Mouse (Mus musculus) v-Abl transformed pro-B cells (cell line): ENCODE data around the gene Cish.

Experiments
- in situ Hi-C, 2 experiments: fragments of 400-800 bp; cut with MboI; formaldehyde crosslinking; loops; one replicate each; pipeline ENCODE4 v1.15.1; 2025; ENCODE audit not compliant: unreplicated experiment in 2 of 2

Cish gene

DNA sequence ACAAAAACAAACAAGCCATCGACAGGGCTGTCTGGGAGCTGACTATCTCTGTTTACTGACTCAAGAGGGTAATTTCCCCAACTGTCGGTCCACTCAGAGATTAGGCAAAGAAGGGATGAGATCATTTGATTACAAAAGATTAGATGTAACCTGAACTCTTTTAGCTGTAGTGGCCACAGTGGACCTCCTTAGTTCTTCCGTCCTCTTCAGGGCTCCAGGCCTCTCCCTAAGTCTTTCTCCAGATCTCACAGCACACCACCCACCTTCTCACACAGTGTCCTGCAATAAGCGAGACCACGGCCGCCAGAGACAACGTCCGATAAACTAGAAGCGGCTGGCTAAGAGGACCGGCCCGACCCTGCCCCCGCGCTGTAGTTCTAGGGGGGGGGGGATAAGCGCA lies 215 bp downstream of the Cish start:
- in situ Hi-C loops: loop anchor here (5.0 to 25.0 kb wide), 5 partner anchors 36 to 1134 kb away; partner anchors contain the start of genes Glyctk (in 1 of the 2), Hemk1 (in 1 of the 2), Tmem115 (in 1 of the 2) and Wdr82 (in 1 of the 2)

DNA sequence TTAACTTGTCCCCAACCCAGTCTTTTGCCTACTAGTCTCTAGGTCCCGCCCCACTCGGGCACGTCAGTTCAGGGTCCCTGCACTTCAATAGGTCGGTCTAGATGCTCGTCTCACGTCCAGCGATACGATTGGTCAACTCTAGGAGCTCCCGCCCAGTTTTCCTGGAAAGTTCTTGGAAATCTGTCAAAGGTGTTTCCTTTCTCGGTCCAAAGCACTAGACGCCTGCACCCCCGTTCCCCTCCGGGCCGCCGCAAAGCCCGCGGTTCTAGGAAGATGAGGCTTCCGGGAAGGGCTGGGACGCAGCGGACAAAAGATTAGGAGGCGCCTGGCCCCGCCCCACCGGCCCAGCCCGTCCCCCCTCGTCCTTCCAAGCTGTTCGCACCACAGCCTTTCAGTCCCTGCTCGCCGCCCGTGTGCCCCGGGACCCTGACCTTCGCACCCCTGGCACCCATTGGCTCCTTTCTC lies 707 bp downstream of the Cish start:
- in situ Hi-C loops: loop anchor here (5.0 to 25.0 kb wide), 5 partner anchors 36 to 1134 kb away; partner anchors contain the start of genes Glyctk (in 1 of the 2), Hemk1 (in 1 of the 2), Tmem115 (in 1 of the 2) and Wdr82 (in 1 of the 2)

DNA sequence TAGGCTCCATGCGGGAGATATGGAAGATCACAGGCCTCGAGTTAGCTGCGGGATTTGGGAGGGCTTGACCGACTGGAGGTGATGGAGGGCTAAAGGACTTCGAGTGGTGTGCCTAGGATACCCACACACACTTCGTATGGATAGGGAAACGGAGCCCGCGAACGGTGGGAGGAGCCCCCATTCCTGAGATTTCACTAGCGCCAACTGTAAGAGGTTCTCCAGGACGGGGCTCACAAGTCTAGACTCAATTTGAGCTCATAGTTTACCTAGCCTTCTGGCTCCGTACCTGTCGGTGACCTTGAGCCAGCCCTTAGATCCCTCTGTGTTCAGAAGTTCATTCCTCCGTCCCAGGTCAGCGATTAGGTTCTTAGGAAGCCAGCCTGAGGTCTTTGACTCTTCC lies 1.2 kb downstream of the Cish start:
- in situ Hi-C loops: loop anchor here (5.0 to 25.0 kb wide), 5 partner anchors 35 to 1135 kb away; partner anchors contain the start of genes Glyctk (in 1 of the 2), Hemk1 (in 1 of the 2), Tmem115 (in 1 of the 2) and Wdr82 (in 1 of the 2)

DNA sequence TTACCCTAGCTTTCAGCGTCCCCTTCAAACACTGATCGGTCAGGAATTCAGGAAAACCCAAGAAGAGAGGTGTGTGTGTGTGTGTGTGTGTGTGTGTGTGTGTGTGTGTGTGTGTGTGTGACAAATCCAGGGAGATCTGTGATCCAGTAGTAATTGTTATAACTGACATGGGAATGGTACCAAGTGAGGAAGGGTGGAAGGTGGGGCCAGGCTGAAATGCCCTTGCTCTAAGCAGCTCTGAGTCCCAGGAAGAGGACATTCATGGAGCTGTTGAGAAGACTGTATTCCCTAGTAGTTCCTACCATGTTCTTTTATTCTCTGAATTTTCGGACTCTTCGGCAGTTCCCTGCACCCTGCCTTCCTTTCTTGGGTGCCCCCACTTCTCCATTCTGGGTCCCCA lies 1.8 kb downstream of the Cish start:
- in situ Hi-C loops: loop anchor here (5.0 to 25.0 kb wide), 5 partner anchors 35 to 1135 kb away; partner anchors contain the start of genes Glyctk (in 1 of the 2), Hemk1 (in 1 of the 2), Tmem115 (in 1 of the 2) and Wdr82 (in 1 of the 2)

DNA sequence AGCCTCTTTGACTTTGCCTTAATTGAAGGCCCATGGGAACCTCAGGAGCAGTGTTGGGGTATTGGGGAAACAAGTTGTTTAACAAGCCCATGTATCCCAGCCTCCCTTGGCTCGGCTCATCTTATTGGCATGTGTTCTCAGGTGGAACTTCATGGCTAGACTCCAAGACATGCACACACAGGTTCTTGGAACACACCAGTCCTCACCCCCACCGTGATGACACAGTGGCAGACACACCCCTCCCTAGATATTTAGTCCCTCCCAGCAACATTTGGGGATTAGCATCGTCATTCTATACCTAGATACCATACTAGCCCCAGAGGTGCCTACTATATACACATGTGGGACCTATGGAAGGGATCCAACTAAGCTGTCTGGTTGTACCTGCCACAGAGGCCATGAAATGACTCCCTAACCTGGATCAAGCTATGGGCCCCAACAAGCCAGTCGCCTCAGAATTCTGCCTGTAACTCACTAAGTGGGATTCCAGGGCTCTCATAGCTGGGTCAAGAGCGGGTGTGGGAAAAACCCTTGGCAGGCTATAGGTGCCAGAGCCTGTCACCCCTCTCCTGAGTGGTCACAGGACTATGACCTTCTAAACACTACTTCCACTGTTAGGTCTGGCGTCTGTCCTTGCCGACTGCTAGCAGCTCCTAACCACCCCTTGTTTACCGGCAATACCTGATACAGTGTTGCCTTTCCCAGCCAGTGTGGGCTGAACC lies 2.4 kb downstream of the Cish start:
- in situ Hi-C loops: loop anchor here (5.0 to 25.0 kb wide), 5 partner anchors 34 to 1136 kb away; partner anchors contain the start of genes Glyctk (in 1 of the 2), Hemk1 (in 1 of the 2), Tmem115 (in 1 of the 2) and Wdr82 (in 1 of the 2)

DNA sequence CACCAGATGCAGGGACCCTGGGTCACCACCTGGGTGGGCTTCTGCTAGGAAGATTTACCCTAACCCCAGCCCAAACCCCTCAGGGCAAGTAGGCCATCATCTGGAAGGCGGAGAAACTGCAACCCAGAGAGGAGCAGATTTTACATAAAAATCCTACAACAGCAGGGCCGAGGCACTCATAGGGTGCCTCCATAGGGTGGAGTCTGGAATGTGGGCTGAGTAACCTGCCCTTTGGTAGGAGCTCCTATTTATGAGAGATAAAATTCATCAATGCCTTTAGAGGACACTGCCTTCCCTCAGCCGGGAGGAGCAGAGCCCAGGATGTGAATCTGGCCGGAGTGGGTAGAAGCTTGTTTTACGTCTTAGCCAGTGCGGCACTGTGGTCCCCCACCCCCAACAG lies 3.0 kb downstream of the Cish start:
- in situ Hi-C loops: loop anchor here (5.0 to 25.0 kb wide), 5 partner anchors 33 to 1137 kb away; partner anchors contain the start of genes Glyctk (in 1 of the 2), Hemk1 (in 1 of the 2), Tmem115 (in 1 of the 2) and Wdr82 (in 1 of the 2)

DNA sequence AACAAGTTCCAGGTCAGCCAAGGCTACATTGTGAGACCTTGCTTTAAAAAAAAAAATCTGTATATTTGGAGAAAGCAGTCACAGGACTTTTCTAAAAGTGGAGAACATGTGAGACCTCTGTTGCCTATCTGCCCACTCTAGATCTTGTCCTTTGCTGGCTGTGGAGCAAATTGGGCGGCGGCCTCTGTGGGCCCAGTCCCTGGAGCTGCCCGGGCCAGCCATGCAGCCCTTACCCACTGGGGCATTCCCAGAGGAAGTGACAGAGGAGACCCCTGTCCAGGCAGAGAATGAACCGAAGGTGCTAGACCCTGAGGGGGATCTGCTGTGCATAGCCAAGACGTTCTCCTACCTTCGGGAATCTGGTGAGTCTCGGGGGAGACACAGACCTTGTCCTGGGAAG lies 4.0 kb downstream of the Cish start:
- in situ Hi-C loops: loop anchor here (5.0 to 25.0 kb wide), 6 partner anchors 33 to 1137 kb away; partner anchors contain the start of genes Glyctk (in 1 of the 2), Hemk1 (in 1 of the 2), Tlr9 (in 1 of the 2) and Tmem115 (in 1 of the 2)

DNA sequence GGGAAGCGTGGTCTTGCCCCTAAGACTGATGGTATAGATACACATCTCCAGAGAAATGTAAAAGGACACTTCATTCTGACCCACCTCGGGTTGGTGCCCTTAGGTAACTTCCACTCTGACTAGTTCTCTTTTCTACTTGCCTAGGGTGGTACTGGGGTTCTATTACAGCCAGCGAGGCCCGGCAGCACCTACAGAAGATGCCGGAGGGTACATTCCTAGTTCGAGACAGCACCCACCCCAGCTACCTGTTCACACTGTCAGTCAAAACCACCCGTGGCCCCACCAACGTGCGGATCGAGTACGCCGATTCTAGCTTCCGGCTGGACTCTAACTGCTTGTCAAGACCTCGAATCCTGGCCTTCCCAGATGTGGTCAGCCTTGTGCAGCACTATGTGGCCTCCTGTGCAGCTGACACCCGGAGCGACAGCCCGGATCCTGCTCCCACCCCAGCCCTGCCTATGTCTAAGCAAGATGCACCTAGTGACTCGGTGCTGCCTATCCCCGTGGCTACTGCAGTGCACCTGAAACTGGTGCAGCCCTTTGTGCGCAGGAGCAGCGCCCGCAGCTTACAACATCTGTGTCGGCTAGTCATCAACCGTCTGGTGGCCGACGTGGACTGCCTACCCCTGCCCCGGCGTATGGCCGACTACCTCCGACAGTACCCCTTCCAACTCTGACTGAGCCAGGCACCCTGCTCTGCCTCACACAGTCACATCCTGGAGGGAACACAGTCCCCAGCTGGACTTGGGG lies 4.6 kb downstream of the Cish start:
- in situ Hi-C loops: loop anchor here in 1 of 2 experiments (25.0 kb wide), 1 partner anchor 1088 kb away; the partner anchor contains the start of genes Tlr9 and Twf2

DNA sequence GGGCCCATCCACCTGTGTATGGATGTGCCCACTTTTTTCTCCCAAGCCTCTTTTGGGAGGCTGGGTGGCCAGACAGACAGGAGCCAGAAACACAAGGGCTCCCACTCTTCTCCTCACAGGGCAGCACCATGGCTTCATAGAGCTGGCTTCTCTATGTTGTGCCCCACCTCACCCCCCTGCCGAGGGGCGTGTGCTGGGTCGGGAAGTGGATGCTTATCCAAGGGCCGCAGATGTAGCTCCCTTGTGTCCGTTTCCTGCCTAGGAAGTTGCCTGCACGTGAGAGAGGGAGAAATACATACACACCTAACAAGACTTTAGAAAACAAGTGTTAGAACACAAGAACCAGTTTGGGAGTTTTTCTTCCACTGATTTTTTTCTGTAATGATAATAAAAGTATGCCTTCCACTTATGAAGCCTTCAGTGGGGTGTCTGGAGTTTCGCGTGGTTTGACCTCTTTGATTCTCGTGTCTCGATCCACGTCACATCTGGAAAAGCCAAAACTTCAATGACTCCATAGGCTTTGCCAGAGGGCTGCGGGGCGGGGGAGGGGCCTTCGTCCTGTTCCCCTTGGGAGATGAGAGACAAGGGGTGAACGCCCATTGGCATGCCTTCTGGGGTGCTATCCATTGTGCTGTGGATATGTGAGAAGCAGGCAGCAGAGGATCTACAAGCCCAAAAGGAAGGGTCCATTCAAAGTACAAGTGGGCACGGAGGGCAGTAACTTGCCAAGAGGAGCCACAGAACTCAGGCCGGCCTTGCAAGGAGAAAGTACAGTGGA lies 5.9 kb downstream of the Cish start:
- in situ Hi-C loops: loop anchor here in 1 of 2 experiments (25.0 kb wide), 1 partner anchor 1089 kb away; the partner anchor contains the start of genes Tlr9 and Twf2

DNA sequence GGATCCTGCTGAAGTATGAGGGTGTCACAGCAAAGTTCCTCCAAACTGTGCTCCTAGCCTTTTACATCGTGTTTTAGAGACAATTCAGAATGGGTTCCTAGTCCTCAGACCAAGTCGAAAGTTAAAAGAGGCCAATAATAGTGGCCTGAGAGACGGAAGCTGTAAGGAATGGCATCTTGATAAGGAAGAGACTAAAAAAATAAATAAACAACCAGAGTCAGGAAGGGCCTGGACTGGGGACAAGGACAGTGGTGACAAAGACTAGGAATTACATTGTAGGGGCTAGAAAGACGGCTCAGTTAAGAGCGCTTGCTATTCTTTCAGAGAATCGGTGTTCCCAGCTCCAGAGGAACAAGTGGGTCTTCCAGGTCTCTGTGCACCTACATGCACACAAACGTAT lies 6.8 kb downstream of the Cish start:
- in situ Hi-C loops: loop anchor here in 1 of 2 experiments (25.0 kb wide), 1 partner anchor 1090 kb away; the partner anchor contains the start of genes Tlr9 and Twf2

DNA sequence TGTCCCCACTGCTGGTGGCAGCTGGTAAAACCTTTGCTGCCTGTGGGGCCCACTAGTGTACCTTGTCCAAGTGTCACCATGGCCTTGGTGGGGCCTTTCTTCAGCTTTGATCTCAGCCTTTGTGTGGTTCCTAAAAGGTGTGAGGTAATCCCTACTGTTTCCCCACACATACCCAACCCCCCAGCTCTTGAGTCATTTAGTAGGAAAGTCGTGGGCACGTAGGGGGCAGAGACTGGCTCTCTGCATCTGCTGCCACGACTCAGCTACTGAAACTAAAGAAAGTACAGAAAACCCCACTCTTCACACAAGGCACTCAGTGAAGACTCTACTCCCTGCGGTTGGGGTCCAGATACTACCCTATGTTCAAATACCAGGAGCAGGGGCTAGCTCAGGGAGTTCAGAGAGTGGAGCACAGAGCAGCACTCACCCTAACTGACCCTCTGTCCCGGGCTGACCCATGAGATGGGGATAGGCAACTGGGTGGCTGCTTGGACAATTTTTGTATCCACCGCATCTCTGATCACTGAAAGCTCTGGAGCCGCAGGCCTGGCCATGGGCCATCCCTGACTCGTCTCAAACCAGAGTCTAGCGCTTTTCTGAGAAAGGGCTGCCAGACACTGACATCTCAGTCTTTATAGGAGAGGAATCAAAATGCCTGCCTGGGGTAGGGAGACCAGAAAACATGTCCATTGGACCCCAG lies 7.4 kb downstream of the Cish start:
- in situ Hi-C loops: loop anchor here in 1 of 2 experiments (25.0 kb wide), 1 partner anchor 1091 kb away; the partner anchor contains the start of genes Tlr9 and Twf2

DNA sequence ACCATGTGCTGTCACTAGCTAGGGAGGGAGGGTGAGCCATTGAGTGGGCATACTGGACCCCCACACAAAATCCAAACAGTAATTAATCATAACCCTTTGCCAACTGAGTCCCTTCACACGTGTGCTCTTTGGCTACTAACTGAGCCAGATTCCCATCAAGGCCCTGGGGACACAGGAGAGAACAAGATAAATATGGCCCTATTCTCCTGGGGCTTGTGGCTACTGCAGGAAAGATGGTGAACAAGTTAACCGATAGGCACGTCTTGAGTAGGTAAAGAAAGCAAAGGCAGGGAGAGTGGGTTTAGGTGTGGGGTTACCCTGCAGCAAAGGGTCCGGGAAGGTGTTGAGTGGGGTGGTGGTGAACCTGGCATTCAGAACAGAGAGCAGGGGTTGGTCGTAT lies 8.1 kb downstream of the Cish start:
- in situ Hi-C loops: loop anchor here in 1 of 2 experiments (25.0 kb wide), 1 partner anchor 1092 kb away; the partner anchor contains the start of genes Tlr9 and Twf2

DNA sequence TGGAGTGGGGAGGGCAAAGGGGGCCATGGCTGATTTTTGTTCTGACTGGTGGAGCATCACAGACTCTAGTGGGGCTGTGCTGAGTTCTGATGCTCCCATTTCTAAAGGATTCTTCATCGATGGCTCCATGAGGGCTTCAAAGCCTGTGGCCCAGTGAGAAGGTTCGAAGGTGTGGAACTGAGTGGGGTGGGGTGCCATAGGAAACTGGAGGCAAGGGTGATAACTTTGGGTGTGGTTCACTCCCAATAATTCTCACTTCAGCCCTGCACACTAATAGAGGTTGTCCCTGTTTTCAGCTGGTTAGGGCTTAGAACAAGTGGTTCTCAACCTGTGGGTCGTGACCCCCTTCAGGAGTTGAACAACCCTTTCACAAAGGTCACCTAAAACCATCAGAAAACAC lies 8.6 kb downstream of the Cish start:
- in situ Hi-C loops: loop anchor here in 1 of 2 experiments (25.0 kb wide), 1 partner anchor 1092 kb away; the partner anchor contains the start of genes Tlr9 and Twf2

DNA sequence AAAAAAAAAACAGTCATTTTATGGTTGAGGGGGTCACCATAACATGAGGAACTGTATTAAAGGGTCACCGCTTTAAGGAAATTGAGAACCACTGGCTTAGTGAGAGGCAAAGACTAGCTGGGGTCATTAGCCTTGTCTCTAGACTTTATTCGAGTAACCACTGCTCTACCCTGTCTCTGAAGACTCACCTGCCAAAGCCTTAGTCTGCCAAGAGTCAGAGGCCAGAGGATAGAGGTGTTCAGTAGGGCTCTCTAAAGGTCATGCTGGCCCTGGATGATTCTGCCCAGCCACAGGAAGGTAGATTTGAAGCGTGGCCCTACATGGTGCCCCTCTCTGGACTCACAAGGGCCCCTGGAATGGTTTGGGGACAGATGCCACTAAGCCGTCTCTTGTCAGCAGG lies 9.2 kb downstream of the Cish start:
- in situ Hi-C loops: loop anchor here in 1 of 2 experiments (25.0 kb wide), 1 partner anchor 1093 kb away; the partner anchor contains the start of genes Tlr9 and Twf2

DNA sequence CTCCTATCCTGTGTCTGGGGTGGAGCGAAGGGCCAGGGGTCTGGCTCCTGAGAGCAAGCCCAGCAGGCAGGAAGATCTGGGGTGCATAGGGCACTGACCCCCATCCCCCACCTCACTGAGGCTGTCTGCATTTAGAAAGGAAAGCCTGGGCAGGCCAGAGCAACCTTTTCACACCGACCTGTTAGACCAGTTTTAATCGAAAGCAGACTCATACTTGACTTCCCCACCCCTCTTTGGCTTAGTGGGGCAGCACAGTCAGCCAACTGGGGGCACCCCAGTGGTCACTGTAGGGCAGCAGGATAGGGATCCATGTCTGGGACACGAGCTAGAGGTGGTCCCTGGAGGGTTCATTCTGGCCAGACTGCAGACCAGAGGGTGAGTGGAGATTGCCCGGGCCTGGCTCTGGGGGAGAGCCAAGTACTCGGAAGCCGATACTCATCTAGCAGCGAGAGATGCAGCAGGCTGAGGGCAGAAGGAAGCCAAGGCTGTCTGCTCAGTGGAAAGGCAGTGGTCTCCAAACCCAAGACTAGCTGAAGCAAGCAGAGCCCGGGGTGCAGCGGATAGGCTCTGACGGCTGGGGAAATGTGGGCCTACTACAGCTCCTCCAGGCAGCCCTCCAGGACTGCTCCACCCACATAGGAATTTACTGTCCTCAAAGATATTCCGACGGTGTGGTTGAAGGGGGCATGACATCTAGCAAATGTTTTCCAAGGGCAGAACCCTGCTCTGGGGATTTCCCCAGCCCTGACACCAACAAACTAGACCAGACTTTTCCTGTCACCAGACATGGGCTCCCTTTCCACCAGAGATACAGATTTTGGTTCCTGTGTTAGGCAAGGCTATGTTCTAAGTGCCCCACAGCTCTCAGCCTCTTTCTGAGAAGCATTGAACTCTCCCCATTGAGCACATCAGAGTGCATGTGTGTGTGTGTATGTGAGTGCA lies 10.0 kb downstream of the Cish start:
- in situ Hi-C loops: loop anchor here in 1 of 2 experiments (25.0 kb wide), 1 partner anchor 1094 kb away; the partner anchor contains the start of genes Tlr9 and Twf2

DNA sequence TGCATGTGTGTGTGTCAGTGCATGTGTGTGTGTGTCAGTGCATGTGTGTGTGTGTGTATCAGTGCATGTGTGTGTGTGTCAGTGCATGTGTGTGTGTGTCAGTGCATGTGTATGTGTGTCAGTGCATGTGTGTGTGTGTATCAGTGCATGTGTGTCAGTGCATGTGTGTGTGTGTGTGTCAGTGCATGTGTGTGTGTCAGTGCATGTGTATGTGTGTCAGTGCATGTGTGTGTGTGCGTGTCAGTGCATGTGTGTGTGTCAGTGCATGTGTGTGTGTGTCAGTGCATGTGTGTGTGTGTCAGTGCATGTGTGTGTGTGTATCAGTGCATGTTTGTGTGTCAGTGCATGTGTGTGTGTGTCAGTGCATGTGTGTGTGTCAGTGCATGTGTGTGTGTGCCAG lies 10.8 kb downstream of the Cish start:
- in situ Hi-C loops: loop anchor here in 1 of 2 experiments (25.0 kb wide), 1 partner anchor 1094 kb away; the partner anchor contains the start of genes Tlr9 and Twf2
